In the genomic region with DNA sequence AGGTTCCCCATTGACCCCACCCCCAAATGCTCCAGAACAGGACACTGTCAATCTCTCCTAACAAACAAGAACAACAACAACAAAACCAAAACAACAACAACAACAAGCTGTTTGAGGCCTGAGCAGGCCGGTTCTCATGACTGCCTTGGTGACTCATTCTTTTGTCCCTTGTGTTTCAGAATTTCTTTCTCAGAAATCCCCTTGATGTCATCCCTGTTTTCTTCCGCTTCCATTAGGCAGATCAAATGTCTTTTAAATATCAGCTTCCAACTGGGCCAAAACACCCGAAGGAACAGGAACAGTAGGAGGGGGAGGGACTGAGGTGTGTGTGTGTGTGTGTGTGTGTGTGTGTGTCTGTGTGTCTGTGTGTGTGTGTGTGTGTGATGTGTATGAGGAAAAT, we compare ENCODE assay signal across 19 mouse cellular contexts. TPM values are rescaled to one million over a fixed set of nuclear protein-coding genes. Genes with fewer than 3 reads are reported as not detected.
DNase-seq lines count a peak whose midpoint lies in the region; ATAC-seq and TF ChIP-seq lines count a peak whose summit lies in the region.
"Had no signal": no experiment of that assay in that cellular context is flagged by ENCODE, and none has a peak within 500 bp of the region (broad histone marks: within the 10 kb centered on the region; RNA-seq: fewer than 3 reads in every experiment).

No protein-coding gene starts in this region.

- in situ Hi-C loops in CH12.LX (cut with MboI; ENCODE audit: low pct_ligation_motif_present, low pct_unique_long_range_greater_than_20kb, low sequenced_read_pairs): no loop called here

- dilution Hi-C loops in CH12.LX (cut with MboI; ENCODE audit: extremely low pct_ligation_motif_present, extremely low pct_unique_long_range_greater_than_20kb, low sequenced_read_pairs): no loop called here

- H3K27ac ChIP-seq in CH12.LX (ENCODE audit: insufficient read depth, low read depth): no peak overlapping the region
- peak overlapping the region; percentile 63; the same call in 1 of the 2 replicates for H3K27ac ChIP-seq in embryonic facial prominence, embryonic 10.5 days (replicated peaks)
- no peak overlapping the region for H3K27ac ChIP-seq in midbrain, embryonic 13.5 days
- H3K27ac ChIP-seq: forebrain, embryonic 13.5 days; heart, embryonic 13.5 days; hindbrain, embryonic 13.5 days; limb, embryonic 12.5 days; macrophage; neural tube, embryonic 15.5 days had no signal

- TF ChIP-seq RAD21 in CH12.LX (IDR thresholded peaks at IDR 0.05; ENCODE audit: low read depth, low read length): no peak

- no peak for ATAC-seq in midbrain, embryonic 13.5 days
- ATAC-seq: forebrain, embryonic 13.5 days had no signal

- no peak overlapping the region for H3K9ac ChIP-seq in CH12.LX (ENCODE audit: insufficient read depth, low read depth)
- no peak overlapping the region for H3K9ac ChIP-seq in midbrain, embryonic 13.5 days (replicated peaks)
- H3K9ac ChIP-seq: forebrain, embryonic 13.5 days; heart, embryonic 13.5 days; hindbrain, embryonic 13.5 days; limb, embryonic 12.5 days; liver, postnatal 0 days; neural tube, embryonic 15.5 days had no signal

- H3K27me3 ChIP-seq in CH12.LX (replicated peaks): no peaks in the 10 kb centered on the region
- H3K27me3 ChIP-seq in embryonic facial prominence, embryonic 10.5 days (replicated peaks; ENCODE audit: low read depth, poor library complexity, severe bottlenecking): no peaks in the 10 kb centered on the region
- H3K27me3 ChIP-seq in midbrain, embryonic 13.5 days: no peaks in the 10 kb centered on the region
- H3K27me3 ChIP-seq: forebrain, embryonic 13.5 days; heart, embryonic 13.5 days; hindbrain, embryonic 13.5 days; limb, embryonic 12.5 days; neural tube, embryonic 15.5 days had no signal

- no peaks in the 10 kb centered on the region for H3K9me3 ChIP-seq in CH12.LX (replicated peaks; ENCODE audit: low read length)
- no peaks in the 10 kb centered on the region for H3K9me3 ChIP-seq in embryonic facial prominence, embryonic 10.5 days
- H3K9me3 ChIP-seq in midbrain, embryonic 13.5 days: no peaks in the 10 kb centered on the region
- H3K9me3 ChIP-seq: forebrain, embryonic 13.5 days; heart, embryonic 13.5 days; hindbrain, embryonic 13.5 days; limb, embryonic 12.5 days; neural tube, embryonic 15.5 days had no signal

- no peak overlapping the region for H3K4me2 ChIP-seq in CH12.LX (ENCODE audit: insufficient read depth, low read depth, poor library complexity, severe bottlenecking)
- H3K4me2 ChIP-seq in midbrain, embryonic 13.5 days (replicated peaks): no peak overlapping the region
- H3K4me2 ChIP-seq: forebrain, embryonic 13.5 days; heart, embryonic 13.5 days; hindbrain, embryonic 13.5 days; limb, embryonic 12.5 days; liver, embryonic 11.5 days; neural tube, embryonic 15.5 days had no signal

- no peak for TF ChIP-seq POLR2A in CH12.LX (IDR thresholded peaks at IDR 0.05; ENCODE audit: low read depth, low read length)

- H3K36me3 ChIP-seq in CH12.LX (replicated peaks in 1 of 2; ENCODE audit: control insufficient read depth in 1 of 2, insufficient read depth in 1 of 2, low read length in 1 of 2): no peaks in the 10 kb centered on the region
- H3K36me3 ChIP-seq in embryonic facial prominence, embryonic 10.5 days (replicated peaks): no peaks in the 10 kb centered on the region
- no peaks in the 10 kb centered on the region for H3K36me3 ChIP-seq in midbrain, embryonic 13.5 days
- H3K36me3 ChIP-seq: heart, embryonic 13.5 days; hindbrain, embryonic 13.5 days; limb, embryonic 12.5 days; neural tube, embryonic 15.5 days had no signal

- no peak for TF ChIP-seq CTCF in CH12.LX (conservative IDR thresholded peaks at IDR 0.05 in 1 of 2, IDR thresholded peaks at IDR 0.05 in 1 of 2; ENCODE audit: low read depth in 2 of 2, low read length in 2 of 2)

- H3K4me3 ChIP-seq in CH12.LX (replicated peaks in 1 of 3; ENCODE audit: low read depth in 2 of 3, low read length in 2 of 3, poor library complexity in 1 of 3): no peak overlapping the region
- H3K4me3 ChIP-seq in embryonic facial prominence, embryonic 10.5 days: no peak overlapping the region
- no peak overlapping the region for H3K4me3 ChIP-seq in midbrain, embryonic 13.5 days (replicated peaks)
- H3K4me3 ChIP-seq: erythroblast, embryonic 14.5 days; forebrain, embryonic 13.5 days; heart, embryonic 13.5 days; hindbrain, embryonic 13.5 days; limb, embryonic 12.5 days; neural tube, embryonic 15.5 days had no signal

- no peaks in the 10 kb centered on the region for H3K79me2 ChIP-seq in CH12.LX (replicated peaks; ENCODE audit: control insufficient read depth, extremely low read depth, insufficient read depth, poor library complexity, severe bottlenecking)

- TF ChIP-seq EP300 in CH12.LX (IDR thresholded peaks at IDR 0.05; ENCODE audit: low read length): no peak

- WGBS in embryonic facial prominence, embryonic 10.5 days: 21% methylated on average over 3 of the region's 3 CpGs
- 36% methylated on average over 3 of the region's 3 CpGs for WGBS in midbrain, embryonic 13.5 days

- peak; percentile 15 to 20 for DNase-seq in heart, adult 9 months (ENCODE audit: low spot score in 2 of 2)
- no peak for DNase-seq in heart, postnatal 4 days
- peak; percentile 15 for DNase-seq in CH12.LX (ENCODE audit: extremely low read depth)
- DNase-seq in Muller cell, postnatal 12 days (ENCODE audit: inconsistent ontology term): peak; percentile 76
- DNase-seq in embryonic facial prominence, embryonic 10.5 days (ENCODE audit: low spot score): no peak
- DNase-seq in spleen, postnatal 36 days (ENCODE audit: low spot score in 2 of 2): no peak
- DNase-seq: cerebellum, adult 8-10 months; gastrocnemius, postnatal 36 days; liver, postnatal 0 days; thymus, adult 18-20 months had no signal

- H3K4me1 ChIP-seq in CH12.LX (ENCODE audit: control insufficient read depth in 1 of 2, insufficient read depth in 2 of 2): peaks cover 0 to 25% of the 10 kb centered on the region in 2 experiments; a peak in 2 of 4 replicates
- peaks cover 55% of the 10 kb centered on the region for H3K4me1 ChIP-seq in embryonic facial prominence, embryonic 10.5 days
- no peaks in the 10 kb centered on the region; the same call in 1 of the 2 replicates for H3K4me1 ChIP-seq in midbrain, embryonic 13.5 days (replicated peaks)
- H3K4me1 ChIP-seq: hindbrain, embryonic 13.5 days; neural tube, embryonic 15.5 days had no signal

TF ChIP-seq in CH12.LX, 34 proteins besides CTCF, POLR2A, EP300 and RAD21:
- TF ChIP-seq ETS1 (conservative IDR thresholded peaks at IDR 0.05; ENCODE audit: low read depth, low read length) (peak; percentile 63), MAFK (IDR thresholded peaks at IDR 0.05; ENCODE audit: insufficient replicate concordance, low read length) (no peak)

RNA-seq across cellular contexts. Expression of gene Sox4, which starts 21.7 kb away (rescaled TPM):
- 100 to 1,000 TPM; 117 to 131 TPM for total RNA-seq in heart, postnatal 4 days (2021)
- total RNA-seq in CH12.LX (2012; rRNA removed) (not detected in 2 replicates), CH12.LX (2014; rRNA removed) (0.05 TPM in 1 of 2 replicates, not detected in the other)
- polyA plus RNA-seq in CH12.LX (2012; ENCODE audit: insufficient read length, low read depth): not detected in 2 replicates
- polyA plus RNA-seq in embryonic facial prominence, embryonic 10.5 days (2016; fragmentation: Nextera tagmentation; extraction: Ambion mirVana): 69.6 and 73.2 TPM in 2 replicates
- 193 and 239 TPM in 2 replicates for polyA plus RNA-seq in midbrain, embryonic 13.5 days (2015; fragmentation: Nextera tagmentation; extraction: Ambion mirVana)

Comparison
In these comparisons a context has a peak if more than half of its experiments do, and no peak if none do; other contexts are left out.
1. DNase-seq: peak in heart, adult 9 months (2 of 2), CH12.LX (single experiment) and Muller cell, postnatal 12 days (single experiment); none in heart, postnatal 4 days (single experiment), embryonic facial prominence, embryonic 10.5 days (single experiment) and spleen, postnatal 36 days (0 of 2).
2. RNA of gene Sox4, which starts 21.7 kb away (polyA plus RNA-seq): 193 to 239 TPM in midbrain, embryonic 13.5 days and 69.6 to 73.2 TPM in embryonic facial prominence, embryonic 10.5 days; not detected in CH12.LX; every median in the first group is over 10 times any median in the second.